Mouse (Mus musculus): Measurements from ENCODE around the gene Hmox1.

DNA sequence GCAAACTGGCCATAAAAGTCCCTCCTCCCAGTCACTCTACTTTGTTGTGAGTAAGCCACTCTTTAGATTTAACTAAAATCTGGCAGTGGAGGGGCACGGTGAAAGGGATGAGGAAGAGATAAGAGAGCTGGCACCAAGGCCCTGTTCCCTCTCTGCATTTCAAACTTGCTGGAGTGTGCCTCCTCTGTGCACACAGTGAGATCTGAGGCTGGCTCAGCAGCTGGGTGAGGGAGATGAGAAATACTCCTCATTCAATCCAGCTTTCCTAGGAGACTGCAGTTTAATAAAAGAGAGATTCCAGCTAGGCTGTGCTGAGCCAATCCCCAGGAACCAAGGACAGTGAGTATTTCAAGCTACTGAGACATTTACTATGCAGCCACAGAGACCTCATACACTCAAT, 42.3 kb downstream of the Hmox1 start:
- TF ChIP-seq CTCF (IDR thresholded peaks at IDR 0.05; ENCODE audit: low read depth): no peak
- no peak for TF ChIP-seq EP300 (IDR thresholded peaks at IDR 0.05; ENCODE audit: low read depth)
